Mouse (Mus musculus) hindbrain, embryonic 14.5 days (tissue): ENCODE data around the gene Olfr930. TPM values are rescaled to one million over a fixed set of nuclear protein-coding genes. Genes with fewer than 3 reads are reported as not detected.

Source experiments
- ATAC-seq: fragments of 200-750 bp; cut with Nextera tagmentation; 2 replicates; pipeline ENCODE4 v1.8.0; 2017; ENCODE audit warnings: moderate number of reproducible peaks, mild to moderate bottlenecking, moderate TSS enrichment, moderate library complexity; ENCODE audit not compliant: low FRiP score
- DNase-seq: peaks from one replicate; pipeline ENCODE4 v3.0.0-alpha.2; 2015; ENCODE audit warnings: low spot score
- H3K27ac ChIP-seq: fragments of 300-500 bp; sonication (generic); 2 replicates; pipeline ENCODE4 v1.5.1; 2014; ENCODE audit warnings: mild to moderate bottlenecking, moderate library complexity
- H3K27me3 ChIP-seq: fragments of 300-500 bp; sonication (generic); 2 replicates; pipeline ENCODE4 v1.6.1; 2014; ENCODE audit warnings: mild to moderate bottlenecking, low read length, mixed read lengths; ENCODE audit not compliant: control insufficient read depth, insufficient read depth
- H3K36me3 ChIP-seq: fragments of 300-500 bp; sonication (generic); replicated peaks from 2 replicates; pipeline ENCODE4 v1.6.1; 2014; ENCODE audit not compliant: control insufficient read depth, insufficient read depth
- H3K4me1 ChIP-seq: fragments of 300-500 bp; sonication (generic); replicated peaks from 2 replicates; pipeline ENCODE4 v1.6.1; 2014; ENCODE audit warnings: antibody characterized with exemption, low read length, mixed read lengths; ENCODE audit not compliant: control insufficient read depth, insufficient read depth
- H3K4me2 ChIP-seq: fragments of 300-500 bp; sonication (generic); replicated peaks from 2 replicates; pipeline ENCODE4 v1.6.1; 2014; ENCODE audit warnings: mild to moderate bottlenecking, moderate library complexity
- H3K4me3 ChIP-seq: fragments of 300-500 bp; sonication (generic); replicated peaks from 2 replicates; pipeline ENCODE4 v1.5.1; 2014; ENCODE audit warnings: mild to moderate bottlenecking, low read length
- H3K9ac ChIP-seq: fragments of 300-500 bp; sonication (generic); 2 replicates; pipeline ENCODE4 v1.6.1; 2014
- H3K9me3 ChIP-seq: fragments of 300-500 bp; sonication (generic); 2 replicates; pipeline ENCODE4 v1.6.1; 2016; ENCODE audit warnings: low read length; ENCODE audit not compliant: control insufficient read depth
- WGBS: fragments of 180-500 bp; shearing (Covaris S2); extraction: QIAGEN DNeasy Blood & Tissue Kit; methylation state at CpG from one replicate; pipeline ENCODE4 v1.1.7; 2014; 5-methylcytosine and 5-hydroxymethylcytosine counted together
- polyA plus RNA-seq: library from polyadenylated mRNA; unstranded; fragments of >200 nt; fragmentation: Nextera tagmentation; extraction: Ambion mirVana; gene quantifications from 2 replicates; pipeline ENCODE4 v1.2.1, GENCODE M21; 2014

Gene Olfr930
- polyA plus RNA-seq: not detected in 2 replicates

DNA sequence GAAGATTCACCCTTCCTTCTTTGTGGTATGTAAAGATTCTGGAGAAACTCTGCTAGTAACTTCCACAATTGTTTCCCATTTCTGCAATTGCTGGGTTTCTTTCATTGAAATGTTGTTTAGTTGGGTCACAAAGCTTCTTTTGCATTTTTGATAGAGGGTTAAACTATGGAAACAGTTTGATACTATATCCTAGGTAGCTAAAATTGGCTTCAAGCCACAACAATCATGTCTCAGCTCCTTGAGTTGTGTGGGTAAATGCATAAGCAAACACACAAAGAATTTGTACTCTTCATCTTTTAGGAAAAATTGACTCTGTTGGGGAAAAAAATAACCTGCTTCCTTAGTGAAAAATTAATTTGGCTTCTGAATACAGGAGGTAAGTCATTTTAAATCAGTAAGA, at the start of gene Olfr930:
Gene Olfr930 (plus strand): TSS at position 301 of the 400 bp plus-strand sequence.
- Histone ChIP-seq H3K9ac (no peak within 1 kb of the TSS), H3K9me3 (no peaks in the 10 kb centered on the region), H3K36me3 (no peaks in the 10 kb centered on the region), H3K27me3 (no peaks in the 10 kb centered on the region), H3K4me2 (no peak within 1 kb of the TSS), H3K27ac (no peak within 1 kb of the TSS), H3K4me3 (no peak within 1 kb of the TSS), H3K4me1 (no peaks in the 10 kb centered on the region)
- ATAC-seq: no peak
- DNase-seq: no peak

DNA sequence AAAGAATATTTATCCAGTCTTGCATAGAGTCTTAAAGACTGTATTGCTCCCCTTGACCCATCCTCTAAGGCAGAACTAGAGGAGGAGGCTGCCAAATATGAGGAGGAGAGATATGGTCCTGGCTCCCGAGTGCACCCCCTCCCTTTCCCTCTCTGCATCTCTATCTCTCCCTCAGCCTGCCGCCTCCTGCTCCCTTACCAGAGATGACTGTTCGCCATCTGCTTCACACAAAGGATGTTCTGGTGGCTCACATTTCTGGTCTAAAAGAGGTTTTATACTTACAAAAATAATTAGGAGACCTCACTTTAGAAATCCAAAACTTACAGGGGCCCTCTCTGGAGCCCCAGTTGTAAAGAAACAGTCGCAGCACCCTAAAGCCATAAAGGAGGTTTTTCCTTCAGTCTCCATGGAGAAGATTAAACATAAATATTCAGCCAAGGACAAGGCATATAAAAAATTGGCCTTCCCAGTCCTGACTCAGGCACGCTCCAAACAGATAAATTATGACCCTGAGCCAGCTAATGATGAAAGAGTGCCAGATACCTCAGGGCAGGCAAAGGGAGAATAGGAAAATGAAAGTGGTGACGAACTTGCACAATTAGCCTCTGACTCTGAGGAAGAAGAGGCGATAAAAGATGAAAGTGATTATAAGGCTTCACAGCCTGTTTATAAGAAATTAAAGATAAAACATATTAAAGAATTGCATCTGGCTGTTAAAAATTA, 24.0 kb downstream of the Olfr930 start:
- ATAC-seq (no peak), DNase-seq (no peak)
- H3K4me3 ChIP-seq: no peak overlapping the region
- H3K9ac ChIP-seq: no peak overlapping the region
- WGBS: 81% methylated on average over 7 of the region's 7 CpGs
- no peaks in the 10 kb centered on the region for H3K27me3 ChIP-seq
- no peak overlapping the region for H3K4me2 ChIP-seq
- H3K9me3 ChIP-seq: no peaks in the 10 kb centered on the region
- H3K4me1 ChIP-seq: no peaks in the 10 kb centered on the region
- H3K27ac ChIP-seq: no peak overlapping the region
- H3K36me3 ChIP-seq: no peaks in the 10 kb centered on the region

DNA sequence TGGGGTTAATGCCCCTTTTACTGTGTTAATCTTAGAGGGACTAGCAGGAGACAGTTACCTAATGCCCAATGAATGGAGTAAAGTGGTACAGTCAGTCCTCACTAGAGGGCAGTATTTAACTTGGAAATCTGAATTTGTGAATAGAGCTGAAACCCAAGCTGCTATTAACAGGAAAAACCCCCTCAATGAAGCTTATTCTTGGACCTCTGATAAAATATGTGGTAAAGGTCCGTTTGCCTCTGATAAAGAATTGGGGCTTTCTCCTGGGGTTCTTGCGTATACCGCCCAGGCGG, 24.5 kb downstream of the Olfr930 start:
- no peak overlapping the region for H3K4me3 ChIP-seq
- no peak for ATAC-seq
- no peaks in the 10 kb centered on the region for H3K27me3 ChIP-seq
- no peaks in the 10 kb centered on the region for H3K36me3 ChIP-seq
- H3K4me1 ChIP-seq: no peaks in the 10 kb centered on the region
- H3K9me3 ChIP-seq: no peaks in the 10 kb centered on the region
- no peak for DNase-seq
- H3K9ac ChIP-seq: no peak overlapping the region
- H3K4me2 ChIP-seq: no peak overlapping the region
- H3K27ac ChIP-seq: no peak overlapping the region
- 91% methylated on average over 4 of the region's 4 CpGs for WGBS

DNA sequence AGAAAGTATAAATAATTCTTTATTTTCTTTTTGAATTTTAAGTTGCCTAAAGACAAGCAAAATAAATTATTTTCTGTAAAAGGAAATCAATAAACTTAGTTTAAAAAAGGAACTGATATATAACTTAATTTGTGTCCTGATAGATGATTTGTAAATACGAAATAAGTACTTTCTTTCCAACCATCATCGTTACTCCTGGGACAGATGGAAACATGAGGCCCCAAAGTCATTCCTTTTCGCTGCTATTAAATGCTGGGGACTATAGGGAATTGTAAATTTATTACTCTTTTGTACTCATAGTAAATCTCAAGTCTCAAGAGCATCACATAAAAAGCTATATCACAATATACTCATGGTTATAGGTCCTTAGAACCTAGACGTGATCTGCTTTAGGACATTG, 42.4 kb downstream of the Olfr930 start, which contains the start of gene Olfr933:
Gene Olfr933 (plus strand): TSS at position 301 of the 400 bp plus-strand sequence.
- Histone ChIP-seq H3K36me3 (no peaks in the 10 kb centered on the region), H3K4me1 (no peaks in the 10 kb centered on the region), H3K9ac (no peak within 1 kb of the TSS), H3K4me3 (no peak within 1 kb of the TSS), H3K27me3 (no peaks in the 10 kb centered on the region), H3K27ac (no peak within 1 kb of the TSS), H3K4me2 (no peak within 1 kb of the TSS), H3K9me3 (no peaks in the 10 kb centered on the region)
- 77% methylated on average over 4 of the region's 4 CpGs for WGBS
- ATAC-seq (no peak), DNase-seq (no peak)

Other genes starting within 250 kb of the Olfr930 start
- not detected in 2 replicates for gene Olfr919, start 226.1 kb upstream of the Olfr930 start, polyA plus RNA-seq
- 9.8 and 10.1 TPM in 2 replicates for gene Vwa5a, start 211.5 kb upstream of the Olfr930 start, polyA plus RNA-seq
- gene Olfr920, start 177.5 kb upstream of the Olfr930 start, polyA plus RNA-seq: not detected in 2 replicates
- not detected in 2 replicates for gene Olfr921, start 156.7 kb upstream of the Olfr930 start, polyA plus RNA-seq
- gene Olfr922, start 115.2 kb upstream of the Olfr930 start, polyA plus RNA-seq: not detected in 2 replicates
- gene Olfr923, start 103.3 kb upstream of the Olfr930 start, polyA plus RNA-seq: not detected in 2 replicates
- not detected in 2 replicates for gene Olfr924, start 85.4 kb upstream of the Olfr930 start, polyA plus RNA-seq
- gene Olfr26, start 74.7 kb upstream of the Olfr930 start, polyA plus RNA-seq: not detected in 2 replicates
- not detected in 2 replicates for gene Olfr926, start 52.7 kb upstream of the Olfr930 start, polyA plus RNA-seq
- not detected in 2 replicates for gene Olfr933, start 42.5 kb downstream of the Olfr930 start, polyA plus RNA-seq
- not detected in 2 replicates for gene Olfr934, start 58.5 kb downstream of the Olfr930 start, polyA plus RNA-seq
- not detected in 2 replicates for gene Olfr935, start 69.9 kb downstream of the Olfr930 start, polyA plus RNA-seq
- not detected in 2 replicates for gene Olfr146, start 93.6 kb downstream of the Olfr930 start, polyA plus RNA-seq
- gene Olfr937, start 135.1 kb downstream of the Olfr930 start, polyA plus RNA-seq: not detected in 2 replicates
- gene Olfr938, start 149.1 kb downstream of the Olfr930 start, polyA plus RNA-seq: not detected in 2 replicates
- gene Olfr27, start 198.3 kb downstream of the Olfr930 start, polyA plus RNA-seq: not detected in 2 replicates
- gene Olfr943, start 236.5 kb downstream of the Olfr930 start, polyA plus RNA-seq: not detected in 2 replicates